Mouse (Mus musculus): ENCODE data around the gene Pik3c2b.
"Not testable (repeated sequence)": the region's sequence is repeated elsewhere in the genome, so short reads cannot be mapped to it uniquely, and the experiment has no call there.

The Pik3c2b gene

DNA sequence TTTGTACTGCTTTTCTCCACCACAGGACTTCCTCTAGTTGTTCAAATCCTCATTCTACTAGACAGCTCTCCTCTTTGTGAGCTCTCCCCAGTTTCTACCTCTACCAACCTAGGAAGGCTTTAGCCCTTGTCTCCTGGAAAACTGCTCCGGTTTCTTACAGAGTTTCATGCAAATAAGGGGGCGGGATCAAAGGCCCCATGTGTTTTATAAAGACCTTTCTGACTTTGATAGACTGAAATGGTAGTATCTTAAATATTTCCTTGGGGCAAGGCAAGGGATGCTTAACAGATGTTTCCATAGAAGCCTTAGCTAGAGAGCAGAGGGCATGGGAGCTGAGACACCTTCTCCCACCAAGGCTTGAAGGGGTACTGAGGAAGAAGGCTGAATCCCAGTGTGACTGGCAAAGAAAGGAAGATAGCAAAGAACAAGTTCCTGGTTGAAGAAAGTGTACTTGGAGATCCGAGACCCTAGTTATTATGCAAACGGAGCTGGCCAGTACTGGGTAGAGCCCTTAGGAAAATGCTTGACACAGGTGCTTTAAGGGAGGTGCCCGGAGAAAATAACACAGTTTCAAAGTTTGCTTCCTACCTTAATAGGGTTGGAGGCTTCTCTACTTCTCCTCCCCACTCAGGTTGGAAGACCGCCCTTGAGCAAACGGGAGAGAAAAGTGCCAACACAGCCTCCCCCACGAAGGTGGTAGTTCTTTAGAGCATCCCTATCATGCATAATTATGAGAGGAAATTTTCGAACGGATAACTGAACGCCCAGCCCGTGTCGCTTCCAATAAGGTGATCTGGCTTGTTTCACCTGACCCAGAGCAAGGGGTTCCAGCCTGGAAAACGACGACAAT, at the start of gene Pik3c2b:
TSS of gene Pik3c2b (plus strand) at position 657 of the 850 bp plus-strand sequence.
- no peak for DNase-seq

DNA sequence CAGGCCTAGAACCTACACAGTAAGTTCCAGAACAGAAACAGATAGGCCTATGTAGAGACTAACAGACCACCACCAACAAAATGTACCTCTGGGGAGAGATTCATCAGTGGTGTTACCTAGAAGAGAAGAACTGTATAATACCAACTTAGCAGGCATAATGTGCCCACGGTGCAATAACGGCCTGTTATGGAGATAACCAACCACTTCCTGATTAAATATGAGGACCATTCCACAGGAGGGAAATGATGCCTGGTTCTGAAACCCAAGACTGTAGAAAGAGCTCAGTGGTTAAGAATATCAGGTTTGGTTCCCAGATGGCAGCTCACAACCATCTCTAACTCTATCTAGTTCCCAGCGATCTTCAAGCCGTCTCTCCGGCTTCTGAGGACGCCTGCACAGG, 45.1 kb upstream of the Pik3c2b start:
- no peak for DNase-seq

GRCm38 (mm10) chr1:133006571-133006970, 38.9 kb upstream of the Pik3c2b start:
- no peak for DNase-seq

GRCm38 (mm10) chr1:133011955-133012841, 33.3 kb upstream of the Pik3c2b start:
- DNase-seq = no peak

DNA sequence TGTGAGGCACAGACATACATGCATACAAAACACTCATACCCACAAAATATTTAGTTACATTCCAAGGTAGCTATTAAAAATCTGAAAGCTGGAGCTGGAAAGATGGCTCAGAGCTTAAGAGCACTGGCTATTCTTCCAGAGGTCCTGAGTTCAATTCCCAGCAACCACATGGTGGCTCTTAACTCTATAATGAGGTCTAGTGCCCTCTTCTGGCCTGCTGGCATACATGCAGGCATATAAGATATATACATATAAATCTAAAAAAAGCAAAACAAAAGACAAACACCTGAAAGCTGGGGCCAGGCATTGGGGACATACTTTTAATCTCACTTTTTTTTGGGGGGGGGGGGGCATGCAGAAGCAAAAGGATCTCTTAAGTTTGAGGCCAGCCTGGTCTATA, 32.1 kb upstream of the Pik3c2b start:
- DNase-seq = no peak

DNA sequence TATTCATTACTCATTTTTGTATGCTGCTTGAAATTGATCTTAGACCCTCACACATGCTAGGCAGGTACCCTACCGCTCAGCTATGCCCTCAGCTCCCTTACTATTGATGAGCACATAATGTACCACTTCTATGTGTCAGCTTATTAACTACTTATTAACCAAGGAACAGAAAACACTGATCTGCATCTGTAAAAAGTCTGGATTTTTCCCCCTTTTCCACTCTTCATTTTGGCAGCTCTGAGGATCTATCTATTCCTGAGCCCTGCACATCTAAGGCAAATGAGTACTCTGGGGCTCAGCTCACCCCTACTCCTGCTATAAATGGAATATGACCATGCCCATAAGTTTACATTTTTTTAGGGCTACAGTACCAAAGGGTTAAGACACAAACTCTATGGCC, 31.3 kb upstream of the Pik3c2b start:
- no peak for DNase-seq

DNA sequence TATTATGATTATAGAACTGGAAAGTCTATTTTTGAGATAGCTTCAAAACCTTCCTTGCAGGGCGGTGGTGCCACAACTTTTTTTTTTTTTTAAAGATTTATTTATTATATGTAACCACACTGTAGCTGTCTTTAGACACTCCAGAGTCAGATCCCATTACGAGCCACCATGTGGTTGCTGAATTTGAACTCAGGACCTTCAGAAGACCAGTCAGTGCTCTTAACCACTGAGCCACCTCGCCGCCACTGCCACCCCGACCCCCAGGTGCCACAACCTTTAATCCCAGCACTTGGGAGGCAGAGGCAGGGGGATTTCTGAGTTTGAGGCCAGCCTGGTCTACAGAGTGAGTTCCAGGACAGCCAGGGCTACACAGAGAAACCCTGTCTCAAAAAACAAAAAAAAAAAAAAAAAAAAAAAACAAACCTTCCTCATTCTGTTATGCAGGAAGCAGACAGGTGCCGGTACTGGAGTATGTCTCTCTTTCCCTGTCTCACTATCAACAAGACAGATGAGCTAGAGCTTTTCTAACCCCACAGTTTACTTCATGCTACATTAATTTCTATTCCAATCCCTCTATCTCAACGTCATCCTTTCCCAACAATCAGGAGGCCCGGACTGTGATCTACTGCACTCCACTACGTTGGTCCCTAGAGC, 28.6 kb upstream of the Pik3c2b start:
- no peak for DNase-seq

- DNase-seq = no peak
Measured at GRCm38 (mm10) chr1:133018580-133018979, 26.9 kb upstream of the Pik3c2b start.

DNA sequence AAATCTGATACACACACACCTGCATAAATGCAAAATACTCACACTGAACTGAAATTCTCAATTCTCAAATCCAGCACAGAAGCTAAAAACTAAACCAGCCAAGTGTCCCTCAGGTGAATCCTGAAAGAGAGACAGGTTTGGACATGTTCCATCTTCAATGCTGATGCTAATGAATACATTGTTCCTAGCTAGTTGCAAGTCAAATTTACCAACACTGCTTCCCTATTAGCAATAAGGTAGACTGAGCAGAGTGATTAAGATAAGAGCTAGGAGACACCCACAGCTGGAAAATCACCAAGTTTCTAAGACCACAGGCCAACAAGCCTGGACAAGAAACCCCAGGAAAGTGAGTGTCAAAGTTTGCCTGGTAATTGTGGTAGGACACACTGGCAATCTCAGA, 26.2 kb upstream of the Pik3c2b start:
- DNase-seq = no peak

DNA sequence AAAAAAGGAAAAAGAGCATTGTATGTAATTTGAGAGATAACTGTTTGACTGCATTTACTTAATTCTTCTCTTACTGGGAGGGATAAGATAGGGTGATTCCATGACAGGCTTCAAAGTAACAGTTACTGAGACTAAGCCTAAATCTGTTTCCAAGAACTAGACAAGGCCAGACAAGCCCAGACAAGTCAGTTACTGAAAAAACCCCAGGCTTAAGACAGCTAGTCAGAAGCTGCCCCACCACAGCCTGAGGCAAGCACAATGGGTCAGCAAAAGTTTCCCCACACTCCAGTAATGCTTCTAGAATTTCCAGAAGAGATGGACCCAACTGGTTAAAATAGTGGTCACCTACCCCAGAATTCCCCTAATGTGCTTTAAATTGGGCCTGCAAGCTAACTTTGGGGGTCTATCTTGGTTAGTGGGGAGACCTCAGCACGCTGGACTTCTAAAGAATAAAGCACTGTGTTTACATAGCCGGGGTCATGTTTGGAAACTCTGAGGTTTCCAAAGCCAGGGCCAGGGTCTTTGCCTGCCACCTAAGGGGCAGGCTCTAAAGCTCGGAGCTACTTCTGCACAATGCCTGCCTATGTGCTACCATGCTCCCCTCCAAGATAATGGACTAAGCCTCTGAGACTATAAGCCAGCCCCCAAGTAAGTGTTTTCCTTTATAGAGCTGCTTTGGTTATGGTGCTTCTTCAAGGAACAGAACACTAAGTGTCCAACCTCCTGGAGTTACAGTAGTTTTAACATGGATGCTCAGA, 25.2 kb upstream of the Pik3c2b start:
- no peak for DNase-seq

- DNase-seq = no peak
Measured at GRCm38 (mm10) chr1:133021391-133021790, 24.1 kb upstream of the Pik3c2b start.

DNA sequence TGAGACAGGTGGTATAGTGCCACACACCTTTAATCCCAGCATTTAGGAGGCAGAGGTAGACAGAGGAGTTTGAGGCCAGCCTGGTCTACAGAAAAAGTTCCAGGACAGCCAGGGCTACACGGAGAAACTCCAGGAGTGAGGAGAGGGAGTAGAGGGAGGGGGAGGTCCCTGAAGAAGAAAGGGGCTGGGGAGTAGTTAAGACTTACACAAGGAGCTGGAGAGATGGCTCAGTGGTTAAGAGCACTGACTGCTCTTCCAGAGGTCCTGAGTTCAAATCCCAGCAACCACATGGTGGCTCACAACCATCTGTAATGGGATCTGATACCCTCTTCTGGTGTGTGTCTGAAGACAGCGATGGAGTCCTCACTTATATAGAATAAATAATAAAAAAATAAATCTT, 23.5 kb upstream of the Pik3c2b start:
- DNase-seq = not testable (repeated sequence)

DNA sequence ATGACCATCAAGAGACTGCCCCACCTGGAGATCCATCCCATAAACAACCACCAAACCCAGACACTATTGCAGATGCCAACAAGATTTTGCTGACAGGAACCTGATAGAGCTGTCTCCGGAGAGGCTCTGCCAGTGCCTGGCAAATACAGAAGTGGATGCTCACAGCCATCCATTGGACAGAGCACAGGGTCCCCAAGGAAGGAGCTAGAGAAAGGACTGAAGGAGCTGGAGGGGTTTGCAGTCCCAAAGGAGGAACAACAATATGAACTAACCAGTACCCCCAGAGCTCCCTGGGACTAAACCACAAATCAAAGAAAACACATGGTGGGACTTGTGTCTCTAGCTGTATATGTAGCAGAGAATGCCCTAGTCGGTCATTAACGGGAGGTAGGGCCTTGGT, 21.7 kb upstream of the Pik3c2b start:
- DNase-seq = not testable (repeated sequence)

DNA sequence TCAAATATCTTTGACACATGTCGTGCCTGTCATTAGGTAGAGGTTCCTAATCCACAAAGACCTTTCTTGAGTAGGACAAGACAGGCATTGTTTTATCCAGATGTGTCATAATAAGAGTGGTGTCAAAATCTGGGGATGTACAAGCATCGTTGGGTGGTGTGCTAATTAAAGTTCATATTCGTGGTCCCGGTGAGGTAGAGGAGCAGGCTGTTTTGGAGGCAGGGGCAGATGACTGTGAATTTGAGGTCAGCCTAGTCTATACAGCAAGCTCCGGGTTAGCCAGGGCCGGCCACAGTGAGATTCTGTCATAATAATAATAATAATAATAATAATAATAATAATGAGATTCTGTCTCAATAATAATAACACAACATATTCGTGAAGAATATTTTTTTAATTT, 21.0 kb upstream of the Pik3c2b start:
- DNase-seq = no peak

GRCm38 (mm10) chr1:133025051-133025795, 20.2 kb upstream of the Pik3c2b start:
- DNase-seq = peak; percentile 89

DNA sequence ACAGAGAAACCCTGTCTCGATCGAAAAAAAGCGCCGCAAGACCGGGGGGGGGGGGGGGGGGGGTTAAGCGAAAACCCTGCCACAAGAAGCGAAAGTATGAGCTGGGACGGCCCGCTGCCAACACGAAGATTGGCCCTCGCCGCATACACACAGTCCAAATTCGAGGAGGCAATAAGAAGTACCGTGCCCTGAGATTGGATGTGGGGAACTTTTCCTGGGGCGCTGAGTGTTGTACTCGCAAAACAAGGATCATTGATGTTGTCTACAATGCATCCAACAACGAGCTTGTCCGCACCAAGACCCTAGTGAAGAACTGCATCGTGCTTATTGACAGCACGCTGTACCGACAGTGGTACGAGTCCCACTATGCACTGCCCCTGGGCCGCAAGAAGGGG, 19.7 kb upstream of the Pik3c2b start:
- not testable (repeated sequence) for DNase-seq

- DNase-seq = no peak
Measured at GRCm38 (mm10) chr1:133027126-133027525, 18.3 kb upstream of the Pik3c2b start.

- DNase-seq = no peak
Measured at GRCm38 (mm10) chr1:133027980-133028379, 17.5 kb upstream of the Pik3c2b start.

DNA sequence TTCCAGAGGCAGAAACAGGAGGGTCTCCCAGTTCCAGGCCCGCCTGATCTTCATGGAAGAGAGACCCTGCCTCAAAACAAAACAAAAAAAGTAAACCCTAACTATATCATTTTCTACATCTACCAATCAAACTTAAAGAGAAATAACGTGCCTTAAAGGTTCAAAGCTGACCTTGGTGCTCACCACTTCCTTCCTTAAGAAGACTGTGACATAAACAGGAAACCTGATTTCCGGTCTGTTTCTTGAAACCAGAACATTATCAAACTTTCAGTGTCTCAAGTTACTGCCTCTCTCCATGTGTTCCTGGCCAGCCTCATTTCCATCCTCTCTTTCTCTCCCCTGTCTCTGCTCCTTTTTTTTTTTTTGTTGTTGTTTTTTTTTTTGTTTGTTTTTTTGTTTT, 15.7 kb upstream of the Pik3c2b start:
- no peak for DNase-seq

GRCm38 (mm10) chr1:133030461-133030860, 15.0 kb upstream of the Pik3c2b start, which contains the start of gene Mdm4:
TSS of gene Mdm4 (minus strand) at chr1:133030561.
- no peak for DNase-seq

- DNase-seq = no peak
Measured at GRCm38 (mm10) chr1:133032981-133033315, 12.5 kb upstream of the Pik3c2b start.

Data from cerebellum, adult 9-11 months (tissue).